Mouse (Mus musculus): ENCODE results near the gene Ccdc42. TPM values are rescaled to one million over a fixed set of nuclear protein-coding genes. Genes with fewer than 3 reads are reported as not detected.

Ccdc42 gene
- polyA plus RNA-seq, 1 experiment from 2014 or later: 0.39 TPM

GRCm38 (mm10) chr11:68579462-68579881 lies 7.3 kb upstream of the Ccdc42 start:
- Histone ChIP-seq H3K27ac (ENCODE audit: low read depth, low read length) (peak overlapping the region; percentile 56; the same call in 1 of the 2 replicates), H3K4me1 (ENCODE audit: control insufficient read depth, insufficient read depth, low read length) (peaks cover 13% of the 10 kb centered on the region; the same call in 1 of the 2 replicates), H3K27me3 (replicated peaks; ENCODE audit: control insufficient read depth, insufficient read depth, low read length) (no peaks in the 10 kb centered on the region), H3K9ac (ENCODE audit: low read length) (peak overlapping the region; percentile 41; the same call in 1 of the 2 replicates), H3K9me3 (replicated peaks; ENCODE audit: control insufficient read depth, low read length) (no peaks in the 10 kb centered on the region), H3K4me2 (ENCODE audit: low read length) (peak overlapping the region; percentile 8; the same call in 1 of the 2 replicates), H3K4me3 (ENCODE audit: low read depth, low read length) (no peak overlapping the region), H3K36me3 (ENCODE audit: control insufficient read depth, insufficient read depth, low read length) (no peaks in the 10 kb centered on the region)
- WGBS: 17% methylated on average over 9 of the region's 9 CpGs
- ATAC-seq: peak; percentile 51
- peak; percentile 81 for DNase-seq (ENCODE audit: low spot score)

- Histone ChIP-seq H3K9me3 (replicated peaks; ENCODE audit: control insufficient read depth, low read length) (no peaks in the 10 kb centered on the region), H3K36me3 (ENCODE audit: control insufficient read depth, insufficient read depth, low read length) (no peaks in the 10 kb centered on the region), H3K4me3 (ENCODE audit: low read depth, low read length) (no peak overlapping the region), H3K4me1 (ENCODE audit: control insufficient read depth, insufficient read depth, low read length) (peaks cover 13% of the 10 kb centered on the region; the same call in 1 of the 2 replicates), H3K27ac (ENCODE audit: low read depth, low read length) (no peak overlapping the region), H3K4me2 (ENCODE audit: low read length) (no peak overlapping the region), H3K9ac (ENCODE audit: low read length) (no peak overlapping the region), H3K27me3 (replicated peaks; ENCODE audit: control insufficient read depth, insufficient read depth, low read length) (no peaks in the 10 kb centered on the region)
- ATAC-seq (no peak), DNase-seq (ENCODE audit: low spot score) (peak; percentile 62)
- WGBS: 10% methylated on average over 6 of the region's 6 CpGs
Observed at GRCm38 (mm10) chr11:68580566-68580965, 6.3 kb upstream of the Ccdc42 start.

GRCm38 (mm10) chr11:68583225-68583624 lies 3.6 kb upstream of the Ccdc42 start:
- Histone ChIP-seq H3K9ac (ENCODE audit: low read length) (no peak overlapping the region), H3K4me1 (ENCODE audit: control insufficient read depth, insufficient read depth, low read length) (peaks cover 13% of the 10 kb centered on the region; the same call in 1 of the 2 replicates), H3K4me2 (ENCODE audit: low read length) (no peak overlapping the region), H3K27me3 (replicated peaks; ENCODE audit: control insufficient read depth, insufficient read depth, low read length) (no peaks in the 10 kb centered on the region), H3K4me3 (ENCODE audit: low read depth, low read length) (no peak overlapping the region), H3K9me3 (replicated peaks; ENCODE audit: control insufficient read depth, low read length) (no peaks in the 10 kb centered on the region), H3K27ac (ENCODE audit: low read depth, low read length) (no peak overlapping the region), H3K36me3 (ENCODE audit: control insufficient read depth, insufficient read depth, low read length) (no peaks in the 10 kb centered on the region)
- ATAC-seq (peak; percentile 63; the same call in 1 of the 2 replicates), DNase-seq (ENCODE audit: low spot score) (peak; percentile 75)
- 78% methylated on average over 13 of the region's 13 CpGs for WGBS

GRCm38 (mm10) chr11:68583906-68584480 lies 2.8 kb upstream of the Ccdc42 start:
- ATAC-seq (no peak), DNase-seq (ENCODE audit: low spot score) (no peak)
- WGBS: 69% methylated on average over 8 of the region's 8 CpGs
- Histone ChIP-seq H3K9ac (ENCODE audit: low read length) (no peak overlapping the region), H3K4me2 (ENCODE audit: low read length) (no peak overlapping the region), H3K36me3 (ENCODE audit: control insufficient read depth, insufficient read depth, low read length) (no peaks in the 10 kb centered on the region), H3K27ac (ENCODE audit: low read depth, low read length) (peak overlapping the region; percentile 39; the same call in 1 of the 2 replicates), H3K4me3 (ENCODE audit: low read depth, low read length) (no peak overlapping the region), H3K9me3 (replicated peaks; ENCODE audit: control insufficient read depth, low read length) (no peaks in the 10 kb centered on the region), H3K27me3 (replicated peaks; ENCODE audit: control insufficient read depth, insufficient read depth, low read length) (no peaks in the 10 kb centered on the region), H3K4me1 (ENCODE audit: control insufficient read depth, insufficient read depth, low read length) (peaks cover 13% of the 10 kb centered on the region; the same call in 1 of the 2 replicates)

GRCm38 (mm10) chr11:68585890-68586289 lies 931 bp upstream of the Ccdc42 start:
- no peak overlapping the region for H3K9ac ChIP-seq (ENCODE audit: low read length)
- no peaks in the 10 kb centered on the region for H3K36me3 ChIP-seq (ENCODE audit: control insufficient read depth, insufficient read depth, low read length)
- H3K4me1 ChIP-seq (ENCODE audit: control insufficient read depth, insufficient read depth, low read length): peaks cover 5% of the 10 kb centered on the region; the same call in 1 of the 2 replicates
- no peak overlapping the region for H3K4me3 ChIP-seq (ENCODE audit: low read depth, low read length)
- H3K27me3 ChIP-seq (replicated peaks; ENCODE audit: control insufficient read depth, insufficient read depth, low read length): no peaks in the 10 kb centered on the region
- H3K9me3 ChIP-seq (replicated peaks; ENCODE audit: control insufficient read depth, low read length): no peaks in the 10 kb centered on the region
- DNase-seq (ENCODE audit: low spot score) (no peak), ATAC-seq (no peak)
- no peak overlapping the region for H3K27ac ChIP-seq (ENCODE audit: low read depth, low read length)
- no peak overlapping the region for H3K4me2 ChIP-seq (ENCODE audit: low read length)
- WGBS: 22% methylated on average over 3 of the region's 3 CpGs

- H3K9me3 ChIP-seq (replicated peaks; ENCODE audit: control insufficient read depth, low read length): no peaks in the 10 kb centered on the region
- H3K4me2 ChIP-seq (ENCODE audit: low read length): no peak overlapping the region
- 67% methylated on average over 8 of the region's 8 CpGs for WGBS
- H3K4me1 ChIP-seq (ENCODE audit: control insufficient read depth, insufficient read depth, low read length): no peaks in the 10 kb centered on the region
- no peaks in the 10 kb centered on the region for H3K36me3 ChIP-seq (ENCODE audit: control insufficient read depth, insufficient read depth, low read length)
- peak; percentile 76 for DNase-seq (ENCODE audit: low spot score)
- no peak overlapping the region for H3K9ac ChIP-seq (ENCODE audit: low read length)
- ATAC-seq: 0 out of 2 replicates have a peak, but pooled peaks have one; percentile 44
- H3K27ac ChIP-seq (ENCODE audit: low read depth, low read length): no peak overlapping the region
- no peaks in the 10 kb centered on the region for H3K27me3 ChIP-seq (replicated peaks; ENCODE audit: control insufficient read depth, insufficient read depth, low read length)
- no peak overlapping the region for H3K4me3 ChIP-seq (ENCODE audit: low read depth, low read length)
Observed at GRCm38 (mm10) chr11:68589055-68589809, 2.4 kb downstream of the Ccdc42 start.

- Histone ChIP-seq H3K27me3 (replicated peaks; ENCODE audit: control insufficient read depth, insufficient read depth, low read length) (no peaks in the 10 kb centered on the region), H3K9ac (ENCODE audit: low read length) (no peak overlapping the region), H3K4me1 (ENCODE audit: control insufficient read depth, insufficient read depth, low read length) (no peaks in the 10 kb centered on the region), H3K36me3 (ENCODE audit: control insufficient read depth, insufficient read depth, low read length) (no peaks in the 10 kb centered on the region), H3K9me3 (replicated peaks; ENCODE audit: control insufficient read depth, low read length) (no peaks in the 10 kb centered on the region), H3K4me3 (ENCODE audit: low read depth, low read length) (no peak overlapping the region), H3K4me2 (ENCODE audit: low read length) (no peak overlapping the region), H3K27ac (ENCODE audit: low read depth, low read length) (no peak overlapping the region)
- WGBS: 26% methylated on average over 5 of the region's 5 CpGs
- DNase-seq (ENCODE audit: low spot score) (no peak), ATAC-seq (no peak)
Observed at GRCm38 (mm10) chr11:68591708-68592107, 4.9 kb downstream of the Ccdc42 start.

- WGBS: 71% methylated on average over 3 of the region's 3 CpGs
- Histone ChIP-seq H3K27ac (ENCODE audit: low read depth, low read length) (no peak overlapping the region), H3K9ac (ENCODE audit: low read length) (no peak overlapping the region), H3K9me3 (replicated peaks; ENCODE audit: control insufficient read depth, low read length) (no peaks in the 10 kb centered on the region), H3K4me1 (ENCODE audit: control insufficient read depth, insufficient read depth, low read length) (no peaks in the 10 kb centered on the region), H3K36me3 (ENCODE audit: control insufficient read depth, insufficient read depth, low read length) (no peaks in the 10 kb centered on the region), H3K4me3 (ENCODE audit: low read depth, low read length) (no peak overlapping the region), H3K4me2 (ENCODE audit: low read length) (no peak overlapping the region), H3K27me3 (replicated peaks; ENCODE audit: control insufficient read depth, insufficient read depth, low read length) (no peaks in the 10 kb centered on the region)
- no peak for ATAC-seq
- no peak for DNase-seq (ENCODE audit: low spot score)
Observed at GRCm38 (mm10) chr11:68593247-68593646, 6.4 kb downstream of the Ccdc42 start.

- Histone ChIP-seq H3K27me3 (replicated peaks; ENCODE audit: control insufficient read depth, insufficient read depth, low read length) (no peaks in the 10 kb centered on the region), H3K4me1 (ENCODE audit: control insufficient read depth, insufficient read depth, low read length) (0 out of 2 replicates have a peak, but pooled peaks cover 10% of the 10 kb centered on the region), H3K9ac (ENCODE audit: low read length) (no peak overlapping the region), H3K9me3 (replicated peaks; ENCODE audit: control insufficient read depth, low read length) (no peaks in the 10 kb centered on the region), H3K4me2 (ENCODE audit: low read length) (no peak overlapping the region), H3K36me3 (ENCODE audit: control insufficient read depth, insufficient read depth, low read length) (no peaks in the 10 kb centered on the region), H3K27ac (ENCODE audit: low read depth, low read length) (no peak overlapping the region), H3K4me3 (ENCODE audit: low read depth, low read length) (no peak overlapping the region)
- WGBS: 83% methylated on average over 2 of the region's 2 CpGs
- DNase-seq (ENCODE audit: low spot score) (no peak), ATAC-seq (no peak)
Observed at GRCm38 (mm10) chr11:68597912-68598311, 11.1 kb downstream of the Ccdc42 start.
